Mouse (Mus musculus): Measurements from ENCODE around the gene 1700001O22Rik. TPM values are rescaled to one million over a fixed set of nuclear protein-coding genes. Genes with fewer than 3 reads are reported as not detected.

Gene 1700001O22Rik
- polyA plus RNA-seq, 1 experiment from 2014 or later, result 4.0 TPM

Other genes starting within 250 kb of the 1700001O22Rik start
- 0.57 and 1.4 TPM in 2 replicates for gene Cstad, start 208.6 kb downstream of the 1700001O22Rik start, polyA plus RNA-seq (2016; fragmentation: Nextera tagmentation; extraction: Ambion mirVana)
- gene Ntmt1, start 4.2 kb upstream of the 1700001O22Rik start, polyA plus RNA-seq (2016; fragmentation: Nextera tagmentation; extraction: Ambion mirVana), result 105 and 106 TPM in 2 replicates
- gene Asb6, start 26.7 kb upstream of the 1700001O22Rik start, polyA plus RNA-seq (2016; fragmentation: Nextera tagmentation; extraction: Ambion mirVana), result 40.0 and 41.8 TPM in 2 replicates
- 106 and 121 TPM in 2 replicates for gene Prrx2, start 31.3 kb upstream of the 1700001O22Rik start, polyA plus RNA-seq (2016; fragmentation: Nextera tagmentation; extraction: Ambion mirVana)
- gene Ptges, start 126.2 kb upstream of the 1700001O22Rik start, polyA plus RNA-seq (2016; fragmentation: Nextera tagmentation; extraction: Ambion mirVana), result 11.6 and 12.0 TPM in 2 replicates
- 31.5 and 31.9 TPM in 2 replicates for gene Tor1b, start 149.3 kb upstream of the 1700001O22Rik start, polyA plus RNA-seq (2016; fragmentation: Nextera tagmentation; extraction: Ambion mirVana)
- 82.8 and 83.2 TPM in 2 replicates for gene Tor1a, start 164.3 kb upstream of the 1700001O22Rik start, polyA plus RNA-seq (2016; fragmentation: Nextera tagmentation; extraction: Ambion mirVana)
- gene BC005624, start 178.5 kb upstream of the 1700001O22Rik start, polyA plus RNA-seq (2016; fragmentation: Nextera tagmentation; extraction: Ambion mirVana), result 62.0 and 62.1 TPM in 2 replicates
- gene Usp20, start 178.6 kb upstream of the 1700001O22Rik start, polyA plus RNA-seq (2016; fragmentation: Nextera tagmentation; extraction: Ambion mirVana), result 24.5 and 25.3 TPM in 2 replicates

Data from embryonic facial prominence, embryonic 12.5 days (tissue).